Mouse (Mus musculus) thymus, postnatal 36 days (tissue): ENCODE results near the gene Plxnb1.

ENCODE experiments used
- DNase-seq, 2 experiments: peaks; one replicate each; pipeline ENCODE4 v3.0.0; 2022; ENCODE audit warnings: mixed read lengths in 2 of 2

Gene Plxnb1

DNA sequence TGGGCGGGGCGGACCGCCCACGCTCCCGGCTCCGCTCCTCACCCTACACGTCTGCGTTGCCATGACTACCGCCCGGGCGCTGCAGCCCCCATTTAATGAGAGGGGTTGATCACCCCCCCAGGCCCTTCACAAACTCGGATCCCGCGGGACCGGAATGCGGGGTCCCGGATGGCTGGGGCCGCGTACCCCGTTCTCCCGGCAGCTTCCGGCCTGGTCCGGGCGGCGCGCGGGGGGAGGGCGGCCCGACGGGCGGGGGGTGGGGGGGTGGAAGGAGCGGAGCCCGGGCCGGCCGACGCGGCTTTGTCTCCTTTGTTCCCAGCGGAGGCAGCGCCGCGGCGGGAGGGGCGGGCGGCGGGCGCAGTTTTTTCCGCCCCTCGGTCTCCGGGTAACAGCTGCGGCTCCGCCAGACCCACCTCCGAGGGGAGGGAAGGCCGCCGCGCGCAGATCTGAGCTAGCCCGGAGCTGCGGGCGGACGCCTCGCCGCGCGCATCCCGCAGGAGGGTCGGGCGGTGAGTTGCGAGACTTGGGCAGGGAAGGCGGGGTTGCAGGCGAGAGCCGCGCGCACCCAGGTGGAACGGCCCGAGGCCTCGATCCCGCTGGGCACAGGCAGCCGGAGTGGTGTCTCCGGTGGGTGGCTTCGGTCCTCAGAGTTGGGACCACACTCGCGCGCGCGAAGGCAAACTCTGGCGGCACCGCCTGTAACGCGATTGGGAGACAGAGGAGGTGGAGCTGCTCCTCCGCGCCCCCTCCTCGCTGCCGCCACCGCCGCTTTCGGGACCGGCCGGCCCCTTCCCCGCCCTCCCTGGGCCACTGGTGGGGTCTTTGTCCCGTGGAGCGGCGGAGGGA, at the start of gene Plxnb1:
Plxnb1 (plus strand) TSS at position 253 of the 846 bp plus-strand sequence.
- peak; percentile 74 to 78 for DNase-seq

DNA sequence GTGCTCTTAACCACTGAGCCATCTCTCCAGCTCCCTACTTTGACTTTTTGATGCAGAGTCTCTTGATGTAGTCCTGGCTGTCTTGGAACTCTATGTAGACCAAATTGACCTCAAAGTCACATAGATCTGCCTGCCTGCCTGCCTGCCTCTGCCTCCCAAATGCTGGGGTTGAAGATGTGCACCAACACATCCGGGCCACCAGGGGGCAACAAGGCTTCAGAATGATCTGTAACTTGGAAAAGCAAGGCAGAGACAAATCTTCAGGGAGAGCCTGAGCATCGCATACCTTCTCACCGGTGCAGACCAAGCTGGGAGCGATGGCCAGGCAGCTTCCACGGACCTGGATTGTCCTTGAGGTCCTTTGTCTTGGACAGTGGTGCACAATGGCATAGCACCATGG, 48.9 kb upstream of the Plxnb1 start:
- peak; percentile 82 for DNase-seq

DNA sequence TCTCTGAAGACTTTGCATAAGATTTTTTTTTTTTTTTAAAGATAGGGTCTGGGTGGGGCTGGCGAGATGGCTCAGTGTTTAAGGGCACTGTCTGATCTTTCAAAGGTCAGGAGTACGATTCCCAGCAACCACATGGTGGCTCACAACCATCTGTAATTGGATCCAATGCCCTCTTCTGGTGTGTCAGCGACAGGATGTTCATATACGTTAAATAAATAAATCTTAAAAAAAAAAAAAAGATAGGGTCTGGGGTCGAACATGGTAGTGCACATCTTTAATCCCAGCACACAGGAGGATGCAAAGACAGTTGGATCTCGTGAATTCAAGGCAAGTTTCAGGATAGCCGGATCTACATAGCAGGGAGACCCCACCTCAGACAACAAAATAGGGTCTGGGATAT, 45.9 kb upstream of the Plxnb1 start:
- DNase-seq = no peak

DNA sequence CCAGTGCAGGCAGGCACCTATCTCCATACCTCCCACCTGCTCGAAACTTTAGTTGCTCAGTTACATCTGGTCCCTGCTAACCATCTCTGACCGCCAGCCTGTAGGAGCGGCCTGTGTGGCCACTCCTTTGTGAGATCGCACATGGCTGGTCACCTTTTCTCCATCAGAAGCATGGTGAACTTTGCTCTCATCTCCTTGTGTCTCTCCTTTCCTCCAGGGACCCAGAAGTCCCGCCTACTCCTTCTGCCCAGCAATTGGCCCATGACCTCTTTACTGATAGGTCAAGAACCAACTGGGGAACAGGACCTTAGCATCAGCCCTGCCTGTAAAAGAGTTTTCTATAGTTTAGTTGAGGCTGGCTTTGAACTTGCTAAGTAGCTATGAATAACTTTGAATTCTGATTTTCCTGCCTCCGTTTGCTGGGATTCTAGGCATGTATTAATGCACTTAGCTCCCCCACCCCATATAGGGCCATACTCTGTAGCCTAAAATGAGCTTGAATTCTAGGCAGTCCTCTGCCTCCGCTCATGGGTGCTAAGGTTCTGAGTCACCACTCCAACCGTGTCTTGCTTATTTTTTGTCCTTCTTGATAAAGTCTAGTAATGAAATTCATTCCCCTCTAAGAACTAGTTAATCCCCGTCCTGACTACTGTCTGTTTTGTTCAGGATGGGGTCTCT, 45.1 kb upstream of the Plxnb1 start:
- peak in 1 of 2 experiments; percentile 29 for DNase-seq

DNA sequence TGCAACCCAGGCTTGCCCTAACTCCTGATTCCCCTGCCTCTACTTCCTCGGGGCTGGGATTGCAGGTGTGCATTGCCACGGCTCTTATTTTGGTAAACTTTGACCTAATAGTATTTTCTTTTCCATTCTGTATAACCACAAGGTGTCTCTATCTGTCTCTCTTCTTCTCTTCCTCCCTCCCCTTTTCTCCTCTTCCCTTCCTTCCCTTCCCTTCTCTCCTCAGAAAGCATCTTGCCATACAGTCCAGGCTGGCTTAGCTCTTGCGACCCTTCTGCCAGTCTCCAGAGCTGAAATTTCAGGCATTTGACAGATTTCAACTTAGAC, 44.6 kb upstream of the Plxnb1 start:
- DNase-seq = no peak

DNA sequence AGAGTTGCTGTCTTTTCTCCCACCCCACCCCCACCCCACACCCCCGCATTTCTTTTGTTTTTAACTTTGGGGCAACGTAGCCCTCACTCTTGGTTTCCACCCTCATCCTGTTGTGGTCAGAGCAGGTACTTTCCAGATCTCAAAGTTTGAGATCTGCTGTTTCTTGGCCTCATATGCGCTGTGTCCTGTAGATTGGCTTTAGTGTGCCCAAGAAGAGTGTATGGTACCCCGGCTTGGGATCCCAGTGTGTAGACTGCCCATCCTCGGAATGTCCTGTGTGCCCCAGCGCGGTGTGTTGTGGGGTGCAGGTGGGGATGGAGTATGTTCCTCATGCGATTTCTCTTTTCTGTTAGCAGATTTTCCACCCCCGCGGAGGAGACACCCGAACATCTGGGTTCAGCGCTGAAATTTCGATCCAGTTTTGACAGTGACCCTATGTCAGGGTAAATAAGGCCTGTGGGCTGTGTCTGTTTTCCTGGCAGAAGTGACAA, 44.1 kb upstream of the Plxnb1 start:
- DNase-seq = peak; percentile 47 to 54

DNA sequence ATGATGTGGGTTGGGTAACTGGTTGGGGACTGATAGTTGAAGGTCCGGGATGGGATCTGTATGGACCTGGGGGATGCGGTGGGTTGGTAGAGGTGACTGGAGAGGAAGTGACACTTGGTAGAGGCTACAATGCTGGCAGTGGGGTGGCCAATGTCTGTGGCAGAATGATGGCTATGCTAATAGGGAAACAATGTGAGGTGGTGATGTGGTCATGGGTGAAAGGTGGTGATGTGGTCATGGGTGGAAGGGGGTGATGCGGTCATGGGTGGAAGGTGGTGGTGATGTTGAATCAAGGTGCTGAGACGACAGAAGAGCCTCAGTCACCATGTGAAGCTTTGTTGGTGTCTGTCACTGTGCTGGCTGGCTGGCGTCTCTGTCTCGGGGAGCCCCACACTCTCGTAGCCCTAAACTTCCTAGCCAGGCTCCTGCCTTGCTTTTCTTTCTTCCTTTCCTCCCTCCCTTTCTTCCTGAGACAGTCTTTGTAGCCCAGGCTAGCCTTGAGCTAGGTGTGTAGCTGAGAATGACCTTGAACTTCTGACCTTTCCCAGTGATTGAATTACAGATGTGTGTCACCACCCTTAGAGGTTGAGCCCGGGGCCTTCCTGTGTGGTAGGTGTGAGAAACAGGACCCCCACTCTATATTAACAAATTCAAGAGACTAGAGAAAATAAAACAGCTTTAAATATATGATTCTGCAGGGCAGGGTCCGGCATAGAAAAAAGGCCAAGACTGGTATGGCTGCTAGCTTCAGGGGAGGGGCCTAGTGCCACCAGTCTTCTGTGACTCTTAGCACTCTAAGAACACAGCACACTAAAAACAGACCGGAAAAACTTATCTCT, 43.3 kb upstream of the Plxnb1 start:
- no peak for DNase-seq

DNA sequence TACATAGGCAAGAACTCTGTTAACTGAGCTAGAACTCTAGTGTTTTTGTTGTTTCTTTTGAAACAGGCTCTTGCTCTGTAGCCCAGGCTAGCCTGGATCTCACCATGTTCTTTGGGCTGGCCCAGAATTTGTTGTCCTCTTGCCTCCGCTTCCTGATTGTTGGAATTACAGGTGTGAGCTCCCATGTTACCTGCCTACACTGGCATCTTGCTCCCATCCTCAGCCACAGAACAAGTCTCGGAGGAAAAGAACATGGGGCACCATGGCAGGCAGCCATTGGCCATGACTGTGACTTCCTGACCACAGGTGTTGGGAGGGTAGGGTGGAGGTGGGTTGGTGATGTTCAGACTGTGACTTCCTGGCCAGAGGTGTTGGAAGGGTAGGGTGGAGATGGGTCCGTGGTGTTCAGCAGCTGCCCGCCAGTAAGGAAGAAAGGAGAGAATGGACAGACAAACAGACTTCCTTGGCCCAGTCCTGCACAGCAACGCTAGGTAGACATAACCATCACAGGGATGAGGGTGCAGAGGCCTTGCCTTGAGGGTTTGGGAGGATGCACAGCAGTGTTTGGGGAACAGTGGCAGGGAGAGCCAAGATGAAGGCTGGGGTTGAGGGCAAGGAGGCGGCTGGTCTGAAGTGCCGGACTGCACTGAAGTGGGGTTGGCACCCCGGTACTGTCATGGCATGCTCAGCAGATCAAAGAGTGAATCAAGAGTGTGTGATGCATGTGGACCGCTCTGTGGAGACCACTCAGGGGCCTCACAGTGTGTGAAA, 42.5 kb upstream of the Plxnb1 start:
- DNase-seq = peak in 1 of 2 experiments; percentile 42

DNA sequence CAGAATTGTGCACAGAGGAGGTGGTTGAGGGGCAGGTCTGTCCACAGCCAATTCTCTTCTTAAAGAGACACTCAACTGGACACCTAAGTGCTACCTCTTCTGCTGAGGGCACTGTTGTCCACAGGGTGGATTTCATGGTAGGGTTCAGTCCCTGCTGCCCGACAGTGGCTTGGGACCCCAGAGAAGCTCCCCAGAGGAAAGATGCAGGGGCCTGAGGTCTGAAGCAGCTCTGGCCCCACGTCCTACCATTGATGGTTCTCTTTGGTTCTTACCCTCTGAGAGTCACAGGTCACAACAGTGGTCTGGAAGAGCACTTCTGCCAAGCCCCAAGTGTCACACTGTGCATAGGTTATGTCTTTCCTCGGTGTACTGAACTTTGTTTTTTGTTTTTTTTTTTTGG, 41.8 kb upstream of the Plxnb1 start:
- DNase-seq = no peak

DNA sequence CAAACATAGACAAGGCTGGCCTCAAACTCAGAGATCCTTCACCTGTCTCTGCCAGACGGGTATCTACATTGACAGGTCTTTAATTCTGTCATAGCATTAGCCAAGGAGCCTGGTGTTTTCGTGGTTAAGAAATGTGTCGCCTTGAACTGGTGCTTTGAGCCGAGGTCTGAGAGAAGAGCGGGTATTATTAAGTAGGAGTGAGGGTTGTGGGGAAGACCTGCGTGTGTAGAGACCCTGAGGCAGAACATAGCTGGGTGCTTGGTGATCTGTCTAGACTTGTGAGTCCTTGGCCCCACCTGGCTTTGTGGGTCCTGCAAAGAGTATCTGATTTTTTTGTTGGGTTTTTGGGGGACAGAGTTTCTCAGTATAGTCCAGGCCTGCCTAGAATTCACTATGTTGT, 41.3 kb upstream of the Plxnb1 start:
- no peak for DNase-seq

DNA sequence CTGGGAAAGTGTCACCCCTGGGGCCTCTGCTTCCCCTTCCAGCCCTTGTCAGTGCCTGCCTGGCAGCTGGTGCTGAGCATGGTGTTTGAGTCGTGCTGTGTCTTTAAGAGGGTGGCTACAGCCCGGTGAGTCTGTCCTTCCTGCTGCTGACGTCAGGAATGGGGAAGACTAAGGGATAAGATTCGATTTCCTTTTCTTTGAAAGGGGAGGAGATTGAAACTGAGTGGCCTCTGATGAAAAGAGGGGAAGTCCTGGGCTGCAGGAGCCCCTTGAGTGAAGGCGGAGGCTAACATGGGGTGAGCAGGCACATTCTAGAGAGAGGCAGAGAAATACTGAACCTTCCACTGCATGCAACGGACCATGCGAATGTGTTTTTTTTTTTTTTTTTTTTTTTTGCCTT, 40.5 kb upstream of the Plxnb1 start:
- DNase-seq = peak; percentile 56 to 64

DNA sequence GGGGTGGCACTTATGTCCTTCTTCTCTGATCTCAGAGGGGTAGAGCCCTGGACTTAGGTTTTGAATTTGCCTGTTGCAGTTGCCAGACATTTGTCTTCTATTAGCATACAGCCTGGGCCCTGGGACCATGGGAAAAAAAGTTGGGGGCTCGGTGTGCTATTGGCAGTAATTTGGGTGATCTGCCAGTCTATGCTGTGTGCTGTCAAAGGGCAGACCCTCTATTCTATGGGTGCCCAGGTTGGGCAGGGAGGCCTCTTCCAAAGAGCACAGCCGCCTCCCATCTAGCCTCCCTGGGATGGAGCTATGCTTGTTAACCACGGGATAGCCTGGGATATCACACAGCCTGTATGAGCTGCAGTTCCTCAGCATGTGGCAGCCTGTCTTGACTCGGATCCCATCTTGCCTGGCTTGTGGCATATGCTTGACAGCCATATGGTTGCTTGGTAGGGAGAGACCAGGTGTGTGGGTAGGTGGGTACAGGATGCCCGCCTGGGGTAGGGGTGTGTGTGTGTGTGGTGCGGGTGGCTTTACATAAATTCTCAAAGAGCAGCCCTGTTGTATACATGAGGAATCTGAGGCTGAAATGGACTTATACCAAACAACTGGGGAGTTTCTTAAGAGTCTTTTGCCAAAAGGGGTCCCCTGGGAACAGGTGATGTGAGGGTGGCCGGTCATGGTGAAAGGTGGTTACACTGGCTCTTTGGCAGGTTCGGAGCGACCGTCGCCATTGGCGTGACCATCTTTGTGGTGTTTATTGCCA, 39.7 kb upstream of the Plxnb1 start:
- DNase-seq = no peak

DNA sequence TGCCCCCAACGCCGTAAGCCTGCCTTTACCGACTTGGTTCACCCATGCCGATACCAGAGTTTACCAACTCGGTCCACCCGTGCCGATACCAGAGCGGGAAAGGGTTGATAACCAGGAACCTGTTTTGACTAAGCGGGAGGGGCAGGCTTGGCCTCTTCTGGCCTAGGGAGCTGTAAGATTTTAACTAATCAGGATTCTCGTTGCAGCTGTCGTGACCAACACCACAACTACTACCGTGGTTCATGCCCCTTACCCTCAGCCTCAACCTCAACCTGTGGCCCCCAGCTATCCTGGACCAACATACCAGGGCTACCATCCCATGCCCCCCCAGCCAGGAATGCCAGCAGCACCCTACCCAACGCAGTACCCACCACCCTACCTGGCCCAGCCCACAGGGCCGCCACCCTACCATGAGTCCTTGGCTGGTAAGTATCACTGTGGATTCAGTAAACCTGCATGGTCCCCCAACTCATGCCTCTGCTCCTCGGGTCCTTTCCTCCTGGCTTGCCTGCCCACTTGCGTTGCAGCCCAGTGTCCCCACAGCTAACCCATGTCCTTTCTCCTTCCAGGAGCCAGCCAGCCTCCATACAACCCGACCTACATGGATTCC, 39.0 kb upstream of the Plxnb1 start:
- DNase-seq = no peak

DNA sequence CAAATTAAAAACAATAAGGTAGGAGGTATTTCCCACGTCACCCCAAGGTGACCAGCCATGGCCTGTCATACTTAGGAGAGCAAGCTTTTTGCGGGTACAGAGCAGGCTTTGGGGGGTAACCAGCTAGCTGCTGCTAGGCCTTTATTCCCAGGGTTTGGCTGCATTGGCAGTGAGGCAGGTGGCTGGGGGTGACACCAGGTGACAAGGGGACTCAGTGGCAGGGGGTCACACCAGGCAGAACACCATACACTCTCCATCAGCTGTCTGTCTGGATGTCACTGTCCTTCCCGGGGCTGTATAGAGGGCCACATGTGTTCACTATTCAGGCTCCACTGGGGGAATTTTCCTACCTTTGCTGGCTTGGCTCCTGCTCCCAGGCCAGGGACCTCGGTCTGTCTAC, 38.3 kb upstream of the Plxnb1 start:
- DNase-seq = no peak

DNA sequence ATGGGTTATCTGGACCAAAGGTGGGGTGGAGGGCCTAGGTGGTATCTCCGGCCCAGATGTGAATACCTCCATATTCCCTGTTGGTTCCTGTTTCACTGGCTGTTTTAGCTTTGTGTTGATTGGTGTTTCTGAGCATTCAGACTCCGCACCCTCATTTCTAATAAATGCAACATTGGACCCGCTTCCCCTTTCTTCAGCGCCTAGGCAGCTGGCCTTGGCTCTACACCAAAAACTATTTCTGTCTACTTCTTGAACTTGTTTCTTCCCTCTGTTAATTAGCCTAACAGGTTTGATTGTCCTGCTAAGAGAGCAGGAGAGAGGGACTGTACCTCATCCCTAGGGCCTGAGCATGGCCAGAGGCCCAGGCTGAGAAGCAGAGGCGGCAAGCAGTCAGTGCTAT, 37.6 kb upstream of the Plxnb1 start:
- no peak for DNase-seq

DNA sequence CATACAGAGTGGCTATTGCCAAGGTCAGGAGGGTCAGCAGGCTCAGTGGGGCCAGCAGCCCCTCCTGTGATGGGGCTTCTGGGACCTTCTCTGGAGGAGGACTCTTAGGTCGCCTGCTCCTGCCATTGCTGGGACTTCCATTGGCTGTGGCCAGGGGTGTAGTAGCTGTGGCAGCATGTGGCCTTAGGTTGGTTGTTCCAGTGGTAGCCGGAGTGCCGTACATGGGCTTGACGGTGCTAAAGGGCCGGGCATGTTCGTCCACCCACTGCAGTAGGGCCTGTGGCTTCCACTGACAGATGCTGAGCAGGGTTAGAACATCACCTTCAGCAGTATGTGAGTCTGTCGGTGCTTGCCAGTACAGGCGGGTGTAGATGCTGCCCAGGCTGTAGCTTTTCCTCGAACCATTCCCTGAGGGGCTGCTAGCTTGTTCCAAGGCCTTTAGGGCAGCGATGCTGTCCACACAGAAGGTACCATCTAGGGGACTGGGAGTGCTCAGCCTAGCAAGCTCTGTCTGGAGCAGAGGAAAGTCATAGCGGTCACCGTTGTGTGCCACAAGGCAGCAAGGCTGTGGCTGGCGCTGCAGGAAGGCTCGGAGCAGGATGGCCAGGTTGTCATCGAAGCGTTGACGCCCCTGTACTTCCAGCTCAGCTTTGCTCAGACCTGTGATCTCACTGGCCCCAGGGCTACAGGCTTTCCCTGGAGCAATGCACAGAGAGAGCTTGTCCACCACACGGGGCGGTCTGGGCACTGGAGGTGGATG, 37.0 kb upstream of the Plxnb1 start:
- DNase-seq = peak in 1 of 2 experiments; percentile 35

DNA sequence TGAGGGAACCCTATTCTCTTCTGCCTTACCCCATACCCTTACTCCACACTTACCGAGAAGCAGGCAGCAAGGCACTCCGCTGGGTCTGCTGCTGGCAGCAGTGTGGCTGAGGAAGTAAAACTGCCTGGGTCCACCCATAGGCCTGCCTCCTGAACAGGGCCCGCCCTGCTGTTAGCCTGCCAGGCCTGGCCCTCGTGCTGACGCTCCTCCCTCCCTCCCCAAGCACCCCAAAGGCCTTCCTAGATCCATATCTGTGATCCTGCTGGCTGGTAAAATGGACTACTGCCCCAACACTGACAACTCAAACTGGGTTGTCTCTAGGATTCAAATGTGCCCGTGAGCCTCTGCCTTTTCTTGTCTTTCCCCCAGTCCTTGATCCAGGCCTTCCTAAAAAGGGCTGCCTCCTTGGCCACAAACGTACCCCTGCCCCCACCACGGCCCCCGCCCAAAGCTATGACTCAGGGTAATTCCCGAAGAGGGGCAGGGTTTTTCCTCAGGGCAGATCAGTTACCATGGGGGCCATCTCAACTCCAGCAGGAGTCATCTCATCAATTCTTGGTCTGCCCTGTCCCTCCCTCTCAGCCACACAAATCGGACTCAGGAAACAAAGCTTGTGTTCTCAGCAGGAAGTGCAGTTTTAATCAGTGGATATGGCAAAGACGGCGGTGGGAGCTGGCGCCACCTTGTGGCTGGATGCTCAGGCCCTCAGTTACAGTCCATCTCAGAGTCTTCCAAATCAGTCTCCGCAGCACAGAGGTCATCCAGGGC, 35.9 kb upstream of the Plxnb1 start, which contains the start of gene Trex1:
Trex1 (minus strand) TSS at position 599 of the 768 bp plus-strand sequence.
- peak; percentile 83 to 85 for DNase-seq

DNA sequence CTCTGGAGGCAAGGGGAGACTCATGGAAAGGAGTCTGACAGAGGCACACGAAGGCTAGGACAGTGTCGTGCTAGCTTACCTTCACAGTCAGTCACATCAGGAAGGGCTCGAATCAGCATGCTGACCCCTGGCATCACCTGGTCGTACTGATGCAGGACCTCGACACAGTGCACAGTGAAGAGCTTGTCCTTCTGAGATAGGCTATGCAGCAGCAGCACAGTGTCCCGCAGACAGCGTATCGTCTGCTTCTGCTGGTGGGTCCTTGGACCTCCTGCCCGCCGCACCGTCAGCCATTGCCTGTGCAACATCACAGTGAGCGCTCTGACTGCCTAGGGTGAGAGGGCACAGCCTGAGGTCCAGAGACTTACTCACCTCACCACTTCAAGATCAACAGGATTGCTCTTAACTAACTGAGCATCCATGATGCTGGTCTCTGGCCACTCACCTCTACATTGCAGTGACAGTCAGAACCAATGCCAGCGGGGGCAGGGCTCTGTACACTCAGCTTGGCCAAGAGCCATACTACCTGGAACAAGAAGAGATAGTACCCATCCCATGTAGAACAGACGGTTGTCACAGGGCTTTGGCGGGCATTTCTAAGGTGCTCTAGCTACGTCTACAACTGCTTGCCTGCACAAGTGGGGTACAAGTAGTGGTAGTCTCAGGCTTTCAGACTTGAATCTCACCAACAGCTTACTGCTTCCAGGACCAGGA, 34.8 kb upstream of the Plxnb1 start:
- DNase-seq = no peak

DNA sequence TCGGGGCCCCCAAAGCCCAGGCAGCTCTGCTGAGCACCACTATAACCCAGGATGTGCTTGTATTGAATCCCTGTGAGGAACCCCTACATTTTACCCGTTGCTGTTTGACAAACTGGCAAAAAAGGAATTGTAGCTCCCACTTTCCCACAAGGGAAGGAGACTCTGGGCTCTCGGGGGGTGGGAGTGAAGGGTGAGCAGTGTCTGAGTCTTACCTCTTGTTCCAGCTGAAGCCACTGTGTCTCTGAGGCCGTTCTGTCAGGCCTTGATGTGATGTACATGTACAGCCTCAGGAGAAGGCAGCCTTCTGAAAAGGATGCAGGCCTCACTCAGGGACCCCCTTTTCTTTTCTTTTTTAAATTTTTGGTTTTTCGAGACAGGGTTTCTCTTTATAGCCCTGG, 34.3 kb upstream of the Plxnb1 start:
- DNase-seq = no peak
